Mouse (Mus musculus): ENCODE data around the gene Hist2h3b. TPM values are rescaled to one million over a fixed set of nuclear protein-coding genes. Genes with fewer than 3 reads are reported as not detected.
A peak's percentile ranks its signal among the peaks of the same experiment; 100 is the strongest.
"Not testable (repeated sequence)": the region's sequence is repeated elsewhere in the genome, so short reads cannot be mapped to it uniquely, and the experiment has no call there.

Gene Hist2h3b
- polyA plus RNA-seq (2014; fragmentation: Nextera tagmentation; extraction: Ambion mirVana) = 24.3 and 29.5 TPM in 2 replicates

DNA sequence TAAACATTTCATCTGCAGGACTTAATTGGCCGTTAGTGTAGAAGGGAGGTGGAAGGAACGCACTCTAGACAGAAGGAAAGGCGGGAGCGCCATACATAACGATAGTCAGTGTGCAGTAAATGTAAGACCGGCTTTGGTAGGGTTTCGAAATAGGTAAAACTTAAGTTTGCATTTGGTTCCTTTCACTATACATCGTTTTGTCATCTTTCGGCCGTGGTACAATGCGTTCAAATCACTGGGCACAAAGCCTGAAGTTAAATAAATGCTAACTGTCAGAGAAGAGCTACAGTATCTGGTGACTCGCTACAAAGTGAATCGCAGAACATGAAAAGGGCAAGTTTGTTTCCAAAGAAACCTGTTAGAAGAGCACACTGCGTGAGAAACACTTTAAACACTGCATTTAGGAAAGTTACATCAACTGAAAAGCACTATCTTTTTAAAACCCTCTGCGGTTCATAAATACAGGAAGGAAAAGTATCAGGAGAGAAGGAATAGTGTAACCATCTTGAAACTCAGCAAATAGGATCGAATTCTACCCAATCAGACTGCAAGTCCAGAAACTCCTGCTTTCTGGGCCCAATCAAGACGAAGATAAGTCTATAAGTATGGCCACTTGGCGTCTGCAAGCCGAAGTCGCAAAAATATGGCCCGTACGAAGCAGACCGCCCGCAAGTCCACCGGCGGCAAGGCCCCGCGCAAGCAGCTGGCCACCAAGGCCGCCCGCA lies at the start of gene Hist2h3b:
Gene Hist2h3b (plus strand): TSS at position 604 of the 725 bp plus-strand sequence.
- Histone ChIP-seq H3K27ac (ENCODE audit: low read depth, low read length) (peak within 1 kb of the TSS; percentile 97), H3K4me3 (ENCODE audit: low read depth, low read length) (peak within 1 kb of the TSS; percentile 39), H3K9ac (ENCODE audit: low read depth, low read length) (peak within 1 kb of the TSS; percentile 79), H3K9me3 (replicated peaks; ENCODE audit: control insufficient read depth, low read length) (no peaks in the 10 kb centered on the region), H3K36me3 (ENCODE audit: control insufficient read depth, insufficient read depth, low read length) (no peaks in the 10 kb centered on the region), H3K27me3 (ENCODE audit: control insufficient read depth, insufficient read depth, low read length) (no peaks in the 10 kb centered on the region), H3K4me2 (peak within 1 kb of the TSS; percentile 77), H3K4me1 (ENCODE audit: control insufficient read depth, insufficient read depth, low read length) (no peaks in the 10 kb centered on the region; the same call in 1 of the 2 replicates)
- 27% methylated on average over 28 of the region's 30 CpGs for WGBS (ENCODE audit: insufficient replicate concordance)
- ATAC-seq (replicated peaks; ENCODE audit: insufficient number of reproducible peaks, low FRiP score, low TSS enrichment) = peak; percentile 52

GRCm38 (mm10) chr3:96219191-96219641 lies 49.2 kb upstream of the Hist2h3b start:
- H3K27ac ChIP-seq (ENCODE audit: low read depth, low read length) = peak overlapping the region; percentile 99
- peak overlapping the region; percentile 97 for H3K9ac ChIP-seq (ENCODE audit: low read depth, low read length)
- H3K9me3 ChIP-seq (replicated peaks; ENCODE audit: control insufficient read depth, low read length) = no peaks in the 10 kb centered on the region
- H3K4me3 ChIP-seq (ENCODE audit: low read depth, low read length) = peak overlapping the region; percentile 66
- no peak; the same call in 1 of the 2 replicates for ATAC-seq (replicated peaks; ENCODE audit: insufficient number of reproducible peaks, low FRiP score, low TSS enrichment)
- under 1% methylated on average over 12 of the region's 12 CpGs for WGBS (ENCODE audit: insufficient replicate concordance)
- no peaks in the 10 kb centered on the region for H3K36me3 ChIP-seq (ENCODE audit: control insufficient read depth, insufficient read depth, low read length)
- H3K4me1 ChIP-seq (ENCODE audit: control insufficient read depth, insufficient read depth, low read length) = peaks cover 17% of the 10 kb centered on the region; the same call in 1 of the 2 replicates
- H3K27me3 ChIP-seq (ENCODE audit: control insufficient read depth, insufficient read depth, low read length) = no peaks in the 10 kb centered on the region
- H3K4me2 ChIP-seq = peak overlapping the region; percentile 67

DNA sequence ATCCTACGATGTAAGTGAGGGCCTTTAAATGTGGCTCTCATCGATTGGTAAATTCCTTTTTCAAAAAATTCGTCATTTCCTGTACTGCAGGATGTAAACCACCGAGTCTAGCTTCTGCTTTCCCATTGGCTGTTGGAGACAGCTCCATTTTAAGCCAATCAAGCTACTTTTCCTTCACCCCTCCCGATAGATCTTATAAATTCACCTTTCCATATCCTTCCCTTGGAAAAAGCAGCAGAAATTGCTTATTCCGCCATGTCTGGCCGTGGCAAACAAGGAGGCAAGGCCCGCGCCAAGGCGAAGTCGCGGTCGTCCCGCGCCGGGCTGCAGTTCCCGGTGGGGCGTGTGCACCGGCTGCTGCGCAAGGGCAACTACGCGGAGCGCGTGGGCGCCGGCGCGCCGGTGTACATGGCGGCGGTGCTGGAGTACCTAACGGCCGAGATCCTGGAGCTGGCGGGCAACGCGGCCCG lies 48.8 kb upstream of the Hist2h3b start, which contains the start of the genes Bola1 and Hist2h2ab:
Gene Bola1 (minus strand): TSS at position 49 of the 470 bp plus-strand sequence.
Gene Hist2h2ab (plus strand): TSS at position 205 of the 470 bp plus-strand sequence.
- peak within 1 kb of the TSS; percentile 67 for H3K4me2 ChIP-seq
- H3K27me3 ChIP-seq (ENCODE audit: control insufficient read depth, insufficient read depth, low read length) = no peaks in the 10 kb centered on the region
- no peaks in the 10 kb centered on the region for H3K36me3 ChIP-seq (ENCODE audit: control insufficient read depth, insufficient read depth, low read length)
- peaks cover 17% of the 10 kb centered on the region; the same call in 1 of the 2 replicates for H3K4me1 ChIP-seq (ENCODE audit: control insufficient read depth, insufficient read depth, low read length)
- ATAC-seq (replicated peaks; ENCODE audit: insufficient number of reproducible peaks, low FRiP score, low TSS enrichment) = peak; percentile 76
- WGBS (ENCODE audit: insufficient replicate concordance) = under 1% methylated on average over 37 of the region's 37 CpGs
- peak within 1 kb of the TSS; percentile 66 for H3K4me3 ChIP-seq (ENCODE audit: low read depth, low read length)
- H3K27ac ChIP-seq (ENCODE audit: low read depth, low read length) = peak within 1 kb of the TSS; percentile 99
- H3K9me3 ChIP-seq (replicated peaks; ENCODE audit: control insufficient read depth, low read length) = no peaks in the 10 kb centered on the region
- H3K9ac ChIP-seq (ENCODE audit: low read depth, low read length) = peak within 1 kb of the TSS; percentile 97

- not testable (repeated sequence) for H3K27me3 ChIP-seq (ENCODE audit: control insufficient read depth, insufficient read depth, low read length); H3K36me3 ChIP-seq (ENCODE audit: control insufficient read depth, insufficient read depth, low read length); H3K9me3 ChIP-seq (replicated peaks; ENCODE audit: control insufficient read depth, low read length)
- H3K4me1 ChIP-seq (ENCODE audit: control insufficient read depth, insufficient read depth, low read length) = peaks cover 23% of the 10 kb centered on the region
- peak overlapping the region; percentile 97 for H3K9ac ChIP-seq (ENCODE audit: low read depth, low read length)
- ATAC-seq (replicated peaks; ENCODE audit: insufficient number of reproducible peaks, low FRiP score, low TSS enrichment) = 0 out of 2 replicates have a peak, but pooled peaks have one; percentile 12
- peak overlapping the region; percentile 66 for H3K4me3 ChIP-seq (ENCODE audit: low read depth, low read length)
- H3K4me2 ChIP-seq = peak overlapping the region; percentile 67
- WGBS (ENCODE audit: insufficient replicate concordance) = under 1% methylated on average over 24 of the region's 47 CpGs
- peak overlapping the region; percentile 99 for H3K27ac ChIP-seq (ENCODE audit: low read depth, low read length)
Measured at GRCm38 (mm10) chr3:96220131-96220764, 48.2 kb upstream of the Hist2h3b start.

GRCm38 (mm10) chr3:96220765-96221639 lies 47.5 kb upstream of the Hist2h3b start, which contains the start of the genes Hist2h2ac and Hist2h2be:
TSS of gene Hist2h2ac (minus strand) at chr3:96220880.
TSS of gene Hist2h2be (plus strand) at chr3:96221119.
- H3K4me2 ChIP-seq = peak within 1 kb of the TSS; percentile 67
- ATAC-seq (replicated peaks; ENCODE audit: insufficient number of reproducible peaks, low FRiP score, low TSS enrichment) = peak; percentile 85
- H3K4me3 ChIP-seq (ENCODE audit: low read depth, low read length) = peak within 1 kb of the TSS; percentile 66
- peak within 1 kb of the TSS; percentile 97 for H3K9ac ChIP-seq (ENCODE audit: low read depth, low read length)
- peak within 1 kb of the TSS; percentile 99 for H3K27ac ChIP-seq (ENCODE audit: low read depth, low read length)
- WGBS (ENCODE audit: insufficient replicate concordance) = under 1% methylated on average over 43 of the region's 43 CpGs
- peaks cover 28% of the 10 kb centered on the region for H3K4me1 ChIP-seq (ENCODE audit: control insufficient read depth, insufficient read depth, low read length)
- no peaks in the 10 kb centered on the region for H3K36me3 ChIP-seq (ENCODE audit: control insufficient read depth, insufficient read depth, low read length)
- H3K27me3 ChIP-seq (ENCODE audit: control insufficient read depth, insufficient read depth, low read length) = no peaks in the 10 kb centered on the region
- H3K9me3 ChIP-seq (replicated peaks; ENCODE audit: control insufficient read depth, low read length) = no peaks in the 10 kb centered on the region

GRCm38 (mm10) chr3:96221640-96222038 lies 46.8 kb upstream of the Hist2h3b start:
- peak overlapping the region; percentile 99 for H3K27ac ChIP-seq (ENCODE audit: low read depth, low read length)
- no peak for ATAC-seq (replicated peaks; ENCODE audit: insufficient number of reproducible peaks, low FRiP score, low TSS enrichment)
- WGBS (ENCODE audit: insufficient replicate concordance) = 35% methylated on average over 9 of the region's 9 CpGs

GRCm38 (mm10) chr3:96222774-96223173 lies 45.7 kb upstream of the Hist2h3b start:
- no peaks in the 10 kb centered on the region for H3K36me3 ChIP-seq (ENCODE audit: control insufficient read depth, insufficient read depth, low read length)
- no peak overlapping the region for H3K9ac ChIP-seq (ENCODE audit: low read depth, low read length)
- H3K4me3 ChIP-seq (ENCODE audit: low read depth, low read length) = no peak overlapping the region
- 93% methylated on average over 4 of the region's 4 CpGs for WGBS (ENCODE audit: insufficient replicate concordance)
- no peak overlapping the region for H3K27ac ChIP-seq (ENCODE audit: low read depth, low read length)
- no peaks in the 10 kb centered on the region for H3K27me3 ChIP-seq (ENCODE audit: control insufficient read depth, insufficient read depth, low read length)
- H3K9me3 ChIP-seq (replicated peaks; ENCODE audit: control insufficient read depth, low read length) = no peaks in the 10 kb centered on the region
- H3K4me2 ChIP-seq = peak overlapping the region; percentile 67; the same call in 1 of the 2 replicates
- peaks cover 31% of the 10 kb centered on the region for H3K4me1 ChIP-seq (ENCODE audit: control insufficient read depth, insufficient read depth, low read length)
- ATAC-seq (replicated peaks; ENCODE audit: insufficient number of reproducible peaks, low FRiP score, low TSS enrichment) = no peak

More at GRCm38 (mm10) chr3:96221640-96222038, 46.8 kb upstream of the Hist2h3b start:
- no peaks in the 10 kb centered on the region for H3K36me3 ChIP-seq (ENCODE audit: control insufficient read depth, insufficient read depth, low read length)
- peak overlapping the region; percentile 66 for H3K4me3 ChIP-seq (ENCODE audit: low read depth, low read length)
- no peaks in the 10 kb centered on the region for H3K27me3 ChIP-seq (ENCODE audit: control insufficient read depth, insufficient read depth, low read length)
- H3K4me2 ChIP-seq = peak overlapping the region; percentile 67
- peaks cover 31% of the 10 kb centered on the region for H3K4me1 ChIP-seq (ENCODE audit: control insufficient read depth, insufficient read depth, low read length)
- H3K9ac ChIP-seq (ENCODE audit: low read depth, low read length) = peak overlapping the region; percentile 97
- no peaks in the 10 kb centered on the region for H3K9me3 ChIP-seq (replicated peaks; ENCODE audit: control insufficient read depth, low read length)

All from heart, embryonic 11.5 days (tissue).